Mouse (Mus musculus) ES-E14 (cell line): Measurements from ENCODE around the gene Dnajc5g.

Experiments used
- MAFK ChIP-seq: IDR thresholded peaks from 2 replicates; pipeline ENCODE4 v1.6.1; 2014; ENCODE audit warnings: mild to moderate bottlenecking, low read depth, low read length, inconsistent platforms; ENCODE audit not compliant: insufficient read depth
- ZNF384 ChIP-seq: IDR thresholded peaks from 2 replicates; pipeline ENCODE4 v1.6.1; 2012; ENCODE audit warnings: low read depth, low read length, inconsistent platforms

DNA sequence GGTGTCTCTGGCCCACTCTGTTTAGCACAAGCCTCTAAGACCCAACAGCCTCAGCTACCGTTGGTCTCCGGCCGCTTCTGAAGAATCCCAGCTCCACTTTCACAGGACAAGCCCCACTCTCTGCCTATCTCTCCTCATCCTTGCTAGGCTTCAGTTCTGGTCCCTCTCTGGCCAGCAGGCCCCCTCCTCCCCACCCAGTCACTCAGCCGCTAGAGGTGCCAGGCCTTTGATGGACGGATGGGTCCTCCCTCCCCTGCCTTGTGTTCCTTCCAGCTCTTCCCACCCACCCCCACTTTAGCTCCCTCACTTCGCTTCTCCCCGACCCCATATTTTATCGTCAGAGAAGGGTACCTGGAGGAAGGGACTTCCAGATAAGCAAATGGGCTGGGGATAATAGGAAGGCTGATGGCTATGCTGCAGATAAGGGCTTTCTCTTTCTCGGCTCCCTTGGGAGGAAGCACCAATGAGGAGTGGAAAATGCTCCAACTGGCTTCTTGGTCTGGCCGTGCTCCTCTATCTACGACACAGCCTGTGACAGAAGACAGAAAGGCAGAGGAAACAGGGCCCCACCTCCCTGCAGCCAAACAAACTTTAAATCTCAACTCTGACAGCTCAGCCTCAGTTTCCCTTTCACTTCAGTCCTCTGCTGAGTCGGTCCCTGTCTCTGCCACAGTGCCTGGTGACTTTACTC, 23.0 kb upstream of the Dnajc5g start:
- TF ChIP-seq MAFK = no peak
- TF ChIP-seq ZNF384 = no peak
